Mouse (Mus musculus): ENCODE data around the gene Fam163b.
A peak's percentile ranks its signal among the peaks of the same experiment; 100 is the strongest.

Fam163b gene

DNA sequence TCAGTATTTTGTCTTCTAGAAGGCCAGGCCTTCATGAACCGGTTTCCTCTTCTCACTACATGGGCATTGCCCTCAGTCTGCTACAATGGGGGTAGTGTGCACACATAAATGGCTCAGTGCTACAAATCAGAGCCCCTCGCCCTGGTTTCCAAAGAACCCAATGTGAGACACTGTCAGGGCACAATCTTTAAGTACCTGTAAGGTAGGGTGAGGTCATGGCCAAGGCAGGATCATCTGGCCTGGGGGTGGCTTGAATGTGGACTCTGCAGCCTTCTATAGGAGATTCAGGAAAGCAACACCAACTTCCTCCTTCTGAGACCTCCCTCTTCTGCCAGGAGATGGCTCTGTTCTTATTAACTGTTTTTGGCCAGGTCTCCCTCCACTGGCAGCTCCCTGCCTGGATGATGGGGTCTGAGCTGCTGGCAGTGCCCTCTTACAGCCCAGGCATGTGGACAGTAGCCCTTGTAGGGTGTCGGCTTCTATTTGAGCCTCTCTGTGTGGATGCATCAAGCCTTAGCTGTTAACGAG, 55.7 kb downstream of the Fam163b start:
- DNase-seq (ENCODE audit: low spot score): no peak

DNA sequence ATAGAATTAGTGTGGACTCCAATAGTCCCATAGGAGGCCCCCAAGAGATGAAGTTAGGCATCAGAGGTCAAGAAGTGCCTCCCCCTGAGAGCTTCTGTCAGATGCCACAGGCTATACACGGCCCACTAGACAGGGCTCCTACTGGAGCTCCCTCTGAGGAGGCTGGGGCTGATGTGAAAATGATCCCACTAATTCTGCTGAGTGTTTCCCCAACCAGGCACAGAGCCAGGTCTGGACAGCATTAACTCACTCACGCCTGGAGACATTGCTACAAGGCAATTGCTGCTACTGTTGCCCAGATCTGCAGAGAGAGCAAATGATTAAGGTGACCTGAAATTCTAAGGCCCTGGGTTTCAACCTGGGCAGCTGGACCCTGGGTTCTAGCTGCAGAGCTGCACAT, 56.5 kb downstream of the Fam163b start:
- no peak for DNase-seq (ENCODE audit: low spot score)

DNA sequence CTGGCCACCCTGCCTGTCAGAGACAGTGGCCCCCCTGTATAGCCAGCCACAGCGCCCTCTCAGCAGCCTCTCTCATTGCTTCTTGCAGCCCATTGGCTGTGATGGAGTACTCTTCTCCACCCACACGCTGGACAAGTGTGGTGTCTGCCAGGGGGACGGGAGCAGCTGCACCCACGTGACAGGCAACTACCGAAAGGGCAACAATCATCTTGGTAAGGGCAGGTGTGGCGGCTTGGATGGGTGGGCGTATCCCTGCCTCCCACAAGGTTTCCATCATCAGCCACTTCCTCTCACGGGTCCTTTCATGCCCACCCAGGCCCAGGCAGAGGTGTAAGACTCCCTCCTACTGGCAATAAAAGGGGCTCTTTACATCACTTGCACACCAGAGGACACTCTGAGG, 57.3 kb downstream of the Fam163b start:
- no peak for DNase-seq (ENCODE audit: low spot score)

DNA sequence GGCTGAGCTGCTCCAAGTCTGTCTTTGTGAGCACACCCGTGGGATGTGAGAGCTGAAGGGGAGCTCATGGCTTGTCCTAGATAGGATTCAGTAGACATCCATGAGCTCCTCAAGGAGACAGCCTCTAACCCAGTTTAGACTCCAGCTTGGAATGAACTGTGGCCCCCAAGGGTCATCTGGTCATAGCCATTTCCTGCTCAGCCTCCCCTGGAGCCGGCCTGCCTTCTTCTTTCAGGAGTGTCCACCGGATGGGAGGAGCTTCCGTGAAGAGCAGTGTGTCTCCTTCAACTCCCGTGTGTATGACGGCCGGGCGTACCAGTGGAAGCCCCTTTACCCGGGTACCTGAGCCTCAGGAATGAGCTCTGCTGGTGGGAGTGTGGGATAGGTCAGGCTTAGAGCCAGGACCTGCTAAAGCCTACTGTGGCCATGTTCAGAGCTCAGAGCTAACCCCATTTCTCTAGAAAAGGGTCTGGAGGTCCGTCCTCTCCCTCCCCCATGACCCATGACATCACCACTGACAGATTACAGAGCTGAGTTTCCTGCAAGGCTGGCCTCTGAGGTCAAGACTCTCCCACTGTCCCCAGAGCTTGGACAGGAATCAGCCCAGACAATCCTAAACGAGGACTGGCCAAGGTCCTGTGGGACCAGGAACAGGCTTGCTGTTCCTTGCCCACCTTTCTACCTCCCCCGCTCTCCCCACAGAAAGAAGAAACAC, 58.4 kb downstream of the Fam163b start:
- no peak for DNase-seq (ENCODE audit: low spot score)

DNA sequence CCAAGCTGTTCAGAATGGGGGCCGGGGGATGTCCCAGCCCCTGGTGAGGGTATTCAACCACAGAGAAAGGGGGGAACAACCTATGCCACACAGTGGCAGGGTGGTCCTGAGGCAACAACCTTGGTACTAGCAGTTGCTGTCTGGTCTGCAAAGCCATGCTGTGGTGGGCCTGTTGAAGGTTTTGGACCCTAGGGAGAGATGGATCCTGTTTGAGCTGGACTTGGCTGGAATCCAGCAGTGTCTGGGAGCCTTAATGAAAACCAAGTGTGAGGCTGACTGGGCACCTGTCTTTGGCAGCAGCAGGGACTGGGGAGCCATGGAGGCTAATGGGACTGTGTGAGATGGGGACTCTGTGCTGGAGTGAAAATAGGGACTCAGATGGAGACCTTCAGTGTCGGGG, 62.6 kb downstream of the Fam163b start:
- no peak for DNase-seq (ENCODE audit: low spot score)

DNA sequence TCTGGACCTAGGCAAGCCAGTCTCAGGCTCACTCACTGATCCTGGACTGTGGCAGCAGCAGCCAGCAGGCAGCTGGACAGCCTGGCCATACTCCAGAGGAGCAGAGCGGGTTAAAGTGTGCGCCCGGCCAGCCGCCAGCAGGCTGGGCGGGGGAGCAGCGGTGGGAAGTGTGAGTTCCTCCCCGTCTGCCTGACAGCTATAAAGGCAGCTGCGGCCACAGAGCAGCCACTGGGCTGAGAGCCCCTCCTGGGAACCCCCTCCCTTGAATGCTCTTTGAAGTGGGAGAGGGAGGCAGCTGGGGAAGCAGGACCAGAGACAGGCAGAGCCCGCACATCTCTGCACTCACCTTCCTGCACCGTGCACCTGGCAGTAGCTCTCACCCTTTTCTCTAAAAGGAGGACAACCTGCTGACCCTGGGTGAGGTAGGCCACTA, 63.1 kb downstream of the Fam163b start, which contains the start of gene Adamtsl2:
Gene Adamtsl2, plus strand, starts transcription at position 228 of the 433 bp plus-strand sequence.
- peak; percentile 47 for DNase-seq (ENCODE audit: low spot score)

DNA sequence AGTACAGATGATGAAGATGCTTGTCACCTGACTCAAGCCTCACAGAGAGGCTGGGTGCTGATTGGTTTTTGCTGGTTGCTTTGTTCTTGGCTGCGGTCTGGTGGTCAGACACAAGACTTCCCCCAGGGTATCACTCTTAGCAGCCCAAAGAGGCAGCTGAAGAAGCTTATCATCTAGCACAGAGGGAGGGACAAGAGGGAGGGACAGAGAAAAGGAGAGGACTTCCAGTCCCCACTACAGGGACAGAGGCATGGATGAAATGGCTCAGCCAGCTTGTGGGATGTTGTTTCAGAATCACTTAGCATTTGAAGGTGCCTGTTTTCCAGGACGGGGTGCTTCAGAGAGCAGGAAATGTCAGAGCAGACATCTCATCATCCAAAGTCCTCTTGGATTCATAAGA, 64.0 kb downstream of the Fam163b start:
- DNase-seq (ENCODE audit: low spot score): no peak

DNA sequence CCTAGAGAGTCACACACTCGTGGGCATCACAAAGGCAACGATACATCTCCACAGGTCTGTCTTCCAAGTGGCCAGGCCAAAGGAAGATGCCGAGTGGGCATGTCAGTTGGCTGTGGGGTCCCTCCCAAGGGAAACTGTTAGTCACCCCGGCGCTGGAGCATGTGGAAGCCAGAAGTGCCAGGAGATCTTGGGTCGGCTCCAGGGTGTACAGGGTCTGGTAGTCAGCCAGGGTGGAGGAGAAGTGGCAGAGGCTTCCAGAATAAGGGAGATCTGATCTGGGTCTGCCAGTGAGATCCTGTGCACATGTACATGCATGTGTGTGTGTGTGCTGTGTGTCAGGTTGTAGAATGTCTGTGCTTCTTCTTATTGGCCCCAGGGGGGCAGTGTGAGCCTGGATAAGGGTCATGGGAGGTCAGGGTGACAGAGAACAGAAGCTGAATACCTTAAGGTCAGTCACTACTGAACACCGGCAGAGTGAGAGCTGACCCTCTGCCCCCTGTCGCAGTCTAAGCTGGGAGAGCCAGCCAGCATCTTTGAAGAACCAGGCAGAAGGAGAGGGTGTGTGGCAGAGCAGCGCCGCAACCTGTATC, 64.5 kb downstream of the Fam163b start:
- no peak for DNase-seq (ENCODE audit: low spot score)

DNA sequence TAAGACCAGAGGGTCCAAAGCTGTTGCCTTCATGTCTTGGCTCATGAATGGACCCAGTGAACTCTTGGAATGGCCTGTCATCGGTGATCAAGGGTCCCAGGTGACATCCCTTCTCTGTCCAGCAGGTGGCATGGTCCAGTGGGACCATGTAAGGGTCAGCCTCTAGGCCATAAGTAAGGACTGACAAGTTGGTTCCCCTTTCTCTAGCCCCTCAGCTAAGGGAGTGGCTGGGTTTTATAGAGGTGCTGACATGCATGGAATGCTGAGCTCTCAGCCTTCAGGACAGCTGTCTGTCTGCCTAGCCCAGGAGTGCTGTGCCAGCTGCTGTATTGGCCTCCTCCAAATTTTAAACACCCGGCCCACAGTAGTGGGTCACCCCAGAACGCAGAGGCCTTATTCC, 66.8 kb downstream of the Fam163b start:
- DNase-seq (ENCODE audit: low spot score): no peak

DNA sequence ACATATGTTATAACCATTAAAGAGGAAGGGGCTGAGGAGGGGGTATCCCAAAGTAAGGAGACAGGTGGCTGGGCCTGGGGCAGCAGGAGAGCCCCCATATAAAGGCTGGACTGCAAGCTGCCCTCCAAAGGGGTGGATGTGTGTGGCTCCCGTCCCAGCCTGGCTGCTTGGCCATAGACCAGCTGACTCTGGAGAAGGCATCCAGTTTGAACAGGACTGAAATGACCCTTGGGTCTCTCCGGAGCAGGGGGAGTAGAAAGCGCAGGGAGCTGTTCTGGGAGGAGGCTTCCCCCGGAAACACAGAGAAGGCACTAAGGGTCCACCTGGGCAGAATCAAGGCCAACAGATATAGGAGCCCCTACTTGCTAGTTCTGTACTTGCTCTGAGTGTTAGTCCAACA, 67.5 kb downstream of the Fam163b start:
- no peak for DNase-seq (ENCODE audit: low spot score)

DNA sequence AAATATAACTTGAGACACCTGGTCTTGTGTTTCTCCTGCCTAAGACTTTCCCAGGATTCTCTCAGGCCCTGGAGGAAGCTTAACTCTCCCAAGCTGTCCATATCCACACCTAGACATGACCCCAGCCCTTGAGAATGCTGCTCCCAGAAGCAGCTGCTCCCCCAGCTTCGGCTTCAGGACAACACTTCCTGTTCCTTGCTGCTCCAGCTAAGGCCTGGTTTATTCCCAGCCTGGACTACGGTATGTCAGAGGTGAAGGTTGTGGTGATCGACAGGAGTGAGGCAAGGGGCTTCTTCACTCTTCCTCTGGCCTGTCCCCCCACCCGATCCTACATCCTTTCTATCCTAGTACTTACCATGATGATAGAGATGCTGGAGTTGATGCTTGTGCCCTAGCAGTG, 68.9 kb downstream of the Fam163b start:
- no peak for DNase-seq (ENCODE audit: low spot score)

DNA sequence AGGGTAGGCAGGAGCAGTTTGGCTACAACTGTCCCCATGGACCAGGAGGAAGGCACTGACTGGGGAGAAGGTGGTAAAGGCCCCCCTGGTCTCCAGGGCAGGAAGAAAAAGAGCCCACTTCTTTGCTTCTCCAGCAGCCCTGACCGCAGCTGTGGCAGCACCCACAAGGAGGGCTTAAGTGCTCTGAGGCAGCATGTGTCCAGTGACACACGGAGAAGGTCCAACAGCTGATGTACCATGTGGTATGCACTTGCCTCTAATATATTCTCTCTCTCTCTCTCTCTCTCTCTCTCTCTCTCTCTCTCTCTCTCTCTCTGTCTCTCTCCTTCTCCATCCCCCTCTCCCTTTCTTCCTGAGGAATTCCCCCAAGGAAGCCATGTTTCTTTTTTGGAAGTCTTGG, 70.3 kb downstream of the Fam163b start, which contains the start of gene Mymk:
Gene Mymk, minus strand, starts transcription at position 202 of the 400 bp plus-strand sequence.
- DNase-seq (ENCODE audit: low spot score): no peak

DNA sequence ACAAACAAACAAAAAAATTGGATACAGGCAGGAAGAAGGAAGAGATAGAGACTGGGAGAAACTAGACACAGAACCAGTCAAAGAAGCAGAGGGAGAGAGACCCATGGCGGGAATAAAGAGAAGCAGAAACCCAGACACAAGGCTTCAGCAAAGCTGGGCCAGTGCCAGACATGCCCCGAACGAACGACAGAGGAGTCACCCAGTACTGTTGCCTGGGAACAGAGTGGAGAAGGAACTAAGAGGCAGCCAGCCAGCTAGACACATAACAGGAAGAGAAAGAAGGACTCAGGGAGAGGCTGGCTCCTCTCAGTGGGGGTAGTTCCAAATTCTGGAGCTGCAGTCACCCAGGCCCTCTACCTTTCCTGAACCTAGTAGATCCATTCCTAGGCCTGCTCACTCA, 71.2 kb downstream of the Fam163b start:
- no peak for DNase-seq (ENCODE audit: low spot score)

DNA sequence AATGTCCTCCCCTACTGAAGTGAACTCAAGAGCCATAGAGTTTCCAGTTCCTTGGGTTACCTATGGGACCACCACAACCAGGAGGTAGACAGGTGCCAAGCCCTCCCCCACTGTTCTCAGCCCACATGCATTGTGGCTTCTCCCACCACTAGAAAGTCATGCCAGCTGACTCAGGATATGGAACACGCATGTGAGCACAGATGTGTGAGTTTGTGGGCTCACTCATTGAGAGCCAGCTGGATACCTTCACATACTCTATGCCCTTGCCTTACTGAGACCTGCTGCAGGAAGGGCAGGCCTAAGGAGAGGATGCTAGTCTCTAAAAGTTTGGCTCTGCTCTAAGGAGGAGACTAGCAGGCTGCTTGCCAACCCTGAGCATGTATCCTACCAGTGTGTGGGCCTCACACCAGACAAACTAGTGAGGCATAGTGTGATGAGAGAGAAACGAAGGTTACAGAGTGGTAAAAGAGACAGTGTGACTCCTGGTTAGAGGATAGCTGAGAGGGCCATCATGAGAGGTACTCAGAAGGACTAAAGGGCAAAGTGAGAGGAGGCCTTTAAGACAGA, 72.0 kb downstream of the Fam163b start:
- DNase-seq (ENCODE audit: low spot score): no peak

DNA sequence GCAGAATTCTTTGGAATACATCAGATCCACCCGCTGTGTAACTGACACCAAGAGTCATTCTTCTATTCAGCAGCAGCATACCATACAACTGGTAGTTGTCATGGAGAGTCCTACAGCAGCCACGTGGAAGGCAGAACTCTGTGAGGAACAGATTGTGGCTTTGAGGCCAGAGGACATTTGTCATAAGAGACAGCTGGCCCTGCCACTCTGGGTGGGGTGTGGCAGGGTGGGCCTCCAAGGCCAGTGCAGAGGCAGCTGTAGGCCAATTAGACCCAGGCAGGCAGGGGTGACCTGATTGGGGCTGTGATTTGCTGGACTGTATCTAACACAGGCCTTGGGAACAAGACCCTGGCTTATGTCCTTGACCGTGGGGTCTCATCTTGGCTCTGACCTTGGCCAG, 72.6 kb downstream of the Fam163b start:
- no peak for DNase-seq (ENCODE audit: low spot score)

DNA sequence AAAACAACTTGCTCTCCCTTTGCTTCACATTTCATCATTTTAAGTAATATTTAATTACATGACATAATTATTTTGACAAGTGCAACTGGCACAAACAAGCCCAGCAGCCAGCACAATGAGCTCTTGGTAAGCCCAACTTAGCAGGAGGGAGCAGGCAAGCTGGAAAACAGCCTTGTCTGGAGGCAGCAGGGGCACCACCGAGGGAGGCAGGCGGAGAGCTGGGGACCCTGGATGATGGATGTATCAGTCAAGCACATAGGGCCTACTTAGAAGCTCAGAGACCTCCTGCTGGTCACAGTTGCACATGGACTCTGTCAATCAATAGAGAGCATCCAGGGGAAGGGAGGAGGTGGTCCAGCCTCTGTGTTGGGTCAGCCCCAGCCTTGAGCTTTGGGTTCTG, 74.3 kb downstream of the Fam163b start:
- no peak for DNase-seq (ENCODE audit: low spot score)

DNA sequence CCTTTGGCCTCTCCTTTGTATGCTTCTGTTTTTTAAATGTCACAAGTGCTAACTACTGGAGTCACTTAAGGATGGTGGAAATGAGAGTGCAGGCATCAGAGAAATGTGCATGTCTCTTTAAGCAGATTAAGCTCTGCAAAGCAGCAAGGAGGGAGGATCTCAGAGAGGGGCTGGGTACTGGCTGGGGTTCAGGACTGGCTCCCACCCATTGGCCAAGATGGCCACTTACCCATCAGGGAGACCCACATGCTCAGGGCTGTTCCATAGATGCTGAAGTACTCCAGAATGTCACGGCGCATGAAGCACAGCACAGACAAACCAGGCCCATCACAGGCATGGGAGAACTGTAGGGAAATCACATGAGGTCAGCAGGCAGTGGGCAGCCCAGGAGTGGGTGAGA, 75.2 kb downstream of the Fam163b start:
- no peak for DNase-seq (ENCODE audit: low spot score)

Measured in ovary, postnatal 10 days (tissue).